Mouse (Mus musculus): Measurements from ENCODE around the gene Dlec1.

The Dlec1 gene

DNA sequence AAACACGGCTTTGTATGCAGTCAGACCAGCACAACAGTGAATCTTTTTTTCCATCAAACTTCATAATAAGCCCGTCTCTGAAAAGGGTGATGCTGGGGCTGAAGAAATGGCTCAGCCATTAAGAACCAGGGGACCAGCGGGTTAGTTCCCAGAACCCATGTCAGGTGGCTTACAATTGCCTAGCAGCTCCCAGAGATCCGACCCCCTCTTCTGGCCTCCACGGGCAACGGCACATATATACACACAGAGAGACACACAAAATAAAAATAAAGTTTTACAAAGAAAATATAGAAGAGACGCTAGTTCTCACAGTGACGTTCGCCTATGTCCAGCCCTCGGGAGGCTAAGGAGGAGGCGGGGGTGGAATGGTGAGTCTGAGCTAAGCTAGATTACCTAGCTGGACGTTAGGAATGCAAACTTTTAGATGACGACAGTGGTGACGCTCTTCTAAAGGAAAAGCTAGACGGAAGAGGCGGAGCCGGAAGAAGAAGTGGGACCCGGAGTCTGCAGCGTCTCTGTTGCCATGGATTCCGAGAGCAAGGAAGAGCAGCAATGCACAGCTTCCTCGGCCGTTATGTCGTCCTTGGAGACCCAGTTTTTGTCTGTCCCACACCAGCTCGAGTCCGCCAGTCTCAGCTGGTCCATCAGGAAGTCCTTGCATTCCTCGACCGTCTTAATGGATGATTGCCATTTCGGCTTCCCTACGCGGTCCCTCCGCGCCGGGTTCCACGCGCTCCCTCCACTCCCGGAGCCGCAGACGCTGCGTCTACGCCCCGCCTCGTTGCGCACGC, at the start of gene Dlec1:
Gene Dlec1, plus strand, starts transcription at position 487 of the 791 bp plus-strand sequence.
- DNase-seq = peak; percentile 46 to 63

GRCm38 (mm10) chr9:119053964-119054576, 48.2 kb upstream of the Dlec1 start:
- no peak for DNase-seq

DNA sequence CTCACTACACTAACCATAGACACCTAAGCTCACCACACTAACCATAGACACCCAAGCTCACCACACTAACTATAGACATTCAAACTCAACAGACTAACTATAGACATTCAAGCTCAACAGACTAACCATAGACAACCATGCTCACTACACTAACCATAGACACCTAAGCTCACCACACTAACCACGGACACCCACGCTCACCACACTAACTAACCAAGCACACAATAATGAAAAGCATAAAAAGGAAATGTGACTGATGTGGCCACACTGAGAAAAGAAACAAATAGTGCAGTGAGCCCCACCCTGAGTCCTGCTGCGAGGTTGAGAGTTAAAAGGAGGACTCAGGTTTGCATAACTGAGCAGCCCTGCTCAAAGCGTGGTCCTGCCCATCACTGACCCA, 46.9 kb upstream of the Dlec1 start:
- DNase-seq = no peak

DNA sequence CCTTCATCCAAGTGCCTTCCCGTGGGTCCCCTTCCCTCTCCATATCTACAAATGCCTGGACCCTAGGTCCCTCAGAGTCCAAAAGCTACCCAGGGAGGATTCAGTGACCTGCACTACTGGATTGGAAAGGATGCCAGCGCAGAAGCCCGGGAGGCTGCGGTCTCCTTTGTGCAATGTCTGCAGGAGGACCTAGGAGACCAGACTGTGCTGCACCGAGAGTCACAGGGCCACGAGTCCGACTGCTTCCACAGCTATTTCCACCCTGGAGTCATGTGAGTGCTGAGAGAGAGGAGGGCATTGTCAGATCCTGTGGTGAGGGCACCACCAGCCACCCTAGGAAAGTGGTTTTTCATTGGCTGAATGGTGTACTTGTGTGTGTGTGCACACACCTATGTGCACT, 44.0 kb upstream of the Dlec1 start:
- DNase-seq = no peak

DNA sequence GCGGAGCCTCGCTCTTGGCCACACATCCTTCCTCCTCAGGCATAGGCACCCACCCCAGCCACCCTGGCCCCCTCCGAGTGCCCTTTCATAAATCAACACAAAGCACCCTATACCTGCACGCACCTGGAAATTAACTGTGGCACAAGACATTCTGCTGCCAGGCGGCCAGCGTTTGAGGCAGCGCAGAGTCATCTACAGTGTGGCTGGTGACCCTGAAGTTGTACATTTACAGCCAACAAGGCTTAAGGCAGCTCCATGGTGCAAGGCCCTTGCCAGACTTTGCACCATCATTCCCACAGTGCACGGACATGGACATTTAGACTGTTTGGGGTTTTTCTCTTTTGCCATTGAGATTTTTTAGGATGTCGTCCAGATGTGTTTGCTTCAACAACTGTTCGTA, 41.6 kb upstream of the Dlec1 start:
- no peak for DNase-seq

- no peak for DNase-seq
These were observed 39.1 kb upstream of the Dlec1 start for GRCm38 (mm10) chr9:119063036-119063644.

DNA sequence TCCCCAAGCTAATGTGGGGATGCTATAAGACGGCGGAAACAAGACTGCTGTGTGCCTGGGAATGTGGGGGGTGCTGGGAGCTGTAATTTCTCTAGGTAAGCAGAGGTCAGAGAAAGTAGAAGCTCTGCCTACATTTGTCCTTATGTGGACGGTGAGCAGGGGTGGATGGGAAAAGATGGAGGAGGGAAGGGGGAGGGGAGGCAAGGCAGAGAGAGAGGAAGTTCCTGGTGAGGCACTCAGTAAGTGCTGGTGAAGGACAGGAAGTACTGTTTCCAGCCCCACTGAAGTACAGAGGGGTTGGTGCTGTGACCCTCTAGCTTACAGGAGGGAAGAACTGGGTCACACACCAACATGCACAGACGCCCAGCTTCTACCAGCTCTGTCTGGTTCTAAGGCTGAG, 38.0 kb upstream of the Dlec1 start:
- DNase-seq = no peak

DNA sequence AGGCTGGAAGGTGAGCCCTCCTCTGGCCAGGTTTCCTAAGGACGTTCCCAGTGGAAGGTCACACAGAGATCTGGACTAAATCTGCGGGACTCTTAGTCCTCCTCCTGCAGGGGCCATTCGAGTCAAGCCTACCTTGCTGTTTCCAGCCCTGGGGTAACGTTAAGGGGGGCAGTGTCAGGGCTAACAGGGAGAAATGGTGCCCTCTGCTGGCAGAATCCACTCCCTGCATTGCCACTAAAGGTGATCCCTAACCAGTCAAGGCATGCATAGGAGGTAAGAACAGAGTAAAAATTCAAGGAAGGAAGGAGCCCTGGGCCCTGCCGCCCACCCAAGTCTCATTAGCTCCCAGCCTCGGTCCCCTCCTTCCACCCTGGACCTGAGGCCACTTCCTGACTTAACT, 34.7 kb upstream of the Dlec1 start:
- DNase-seq = peak; percentile 38 to 42

DNA sequence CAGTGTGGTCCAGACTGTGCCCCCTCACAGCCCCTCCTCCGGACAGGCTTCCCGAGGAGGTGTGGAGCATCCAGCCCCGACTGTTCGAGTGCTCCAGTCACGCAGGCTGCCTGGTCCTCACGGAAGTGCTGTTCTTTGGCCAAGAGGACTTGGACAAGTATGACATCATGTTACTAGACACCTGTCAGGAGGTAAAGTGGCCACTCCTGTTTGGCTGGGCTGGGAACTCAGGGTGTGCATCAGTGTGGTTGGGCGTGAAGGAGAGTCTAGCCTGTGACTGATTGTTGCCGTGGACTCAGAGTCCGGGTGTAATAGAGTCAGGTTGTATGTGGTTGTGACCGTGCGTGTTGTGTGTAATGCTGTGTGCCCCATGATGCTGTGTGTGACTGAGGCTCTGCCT, 34.0 kb upstream of the Dlec1 start:
- DNase-seq = no peak

GRCm38 (mm10) chr9:119070173-119070825, 32.0 kb upstream of the Dlec1 start:
- no peak for DNase-seq

- DNase-seq = no peak
These were observed 30.5 kb upstream of the Dlec1 start for GRCm38 (mm10) chr9:119071786-119072185.

- DNase-seq = no peak
These were observed 28.9 kb upstream of the Dlec1 start for GRCm38 (mm10) chr9:119073184-119073895.

GRCm38 (mm10) chr9:119075685-119076084, 26.6 kb upstream of the Dlec1 start:
- no peak for DNase-seq

DNA sequence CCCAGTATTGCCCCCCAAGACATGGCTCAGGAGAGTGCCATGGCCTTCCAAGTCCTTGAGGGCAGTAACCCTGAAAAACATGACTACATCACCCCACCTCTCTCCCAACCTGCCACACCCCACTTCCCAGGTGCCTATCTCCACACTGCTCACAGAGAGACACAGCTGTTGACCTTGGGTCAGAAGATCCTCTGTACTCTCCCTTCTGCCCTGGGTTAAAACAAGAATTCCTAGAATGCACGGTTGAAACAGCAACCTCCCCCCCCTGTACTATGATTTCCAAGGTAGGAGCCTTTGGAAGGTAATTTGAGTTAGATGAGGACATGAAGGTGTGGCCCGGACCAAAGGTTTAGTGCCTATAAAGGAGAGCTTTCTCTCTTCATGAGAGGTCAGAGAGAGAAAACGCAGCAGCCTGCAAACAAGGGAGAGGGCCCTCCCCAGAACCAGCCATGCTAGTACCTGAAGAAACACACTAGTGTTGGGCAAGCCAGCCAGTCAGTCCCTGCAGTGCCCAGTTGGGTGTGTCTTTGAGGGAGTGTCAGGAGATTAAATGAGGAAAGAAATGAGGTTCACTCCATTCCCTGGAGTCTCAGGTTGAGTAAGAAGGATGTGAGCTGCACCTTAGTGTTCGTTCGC, 22.1 kb upstream of the Dlec1 start:
- DNase-seq = no peak

DNA sequence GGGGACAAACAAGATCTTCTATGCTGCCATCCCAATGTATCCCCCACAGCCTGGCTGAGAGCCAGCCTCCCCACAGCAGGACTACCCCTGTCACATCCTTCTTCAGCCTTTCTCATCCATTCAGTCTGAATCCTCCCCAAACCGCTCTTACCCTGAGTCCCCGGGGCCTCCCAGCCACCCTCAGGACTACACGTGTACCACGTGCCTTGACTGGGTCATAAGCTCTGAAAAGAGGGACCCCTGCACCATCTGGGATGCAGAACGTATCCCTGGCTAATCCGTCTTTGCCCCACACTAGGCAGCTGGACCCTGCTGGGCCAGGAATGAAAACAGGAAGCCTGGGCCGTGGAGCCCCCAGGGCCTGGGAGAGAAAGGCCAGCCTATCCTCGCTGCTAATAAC, 20.2 kb upstream of the Dlec1 start:
- DNase-seq = no peak

DNA sequence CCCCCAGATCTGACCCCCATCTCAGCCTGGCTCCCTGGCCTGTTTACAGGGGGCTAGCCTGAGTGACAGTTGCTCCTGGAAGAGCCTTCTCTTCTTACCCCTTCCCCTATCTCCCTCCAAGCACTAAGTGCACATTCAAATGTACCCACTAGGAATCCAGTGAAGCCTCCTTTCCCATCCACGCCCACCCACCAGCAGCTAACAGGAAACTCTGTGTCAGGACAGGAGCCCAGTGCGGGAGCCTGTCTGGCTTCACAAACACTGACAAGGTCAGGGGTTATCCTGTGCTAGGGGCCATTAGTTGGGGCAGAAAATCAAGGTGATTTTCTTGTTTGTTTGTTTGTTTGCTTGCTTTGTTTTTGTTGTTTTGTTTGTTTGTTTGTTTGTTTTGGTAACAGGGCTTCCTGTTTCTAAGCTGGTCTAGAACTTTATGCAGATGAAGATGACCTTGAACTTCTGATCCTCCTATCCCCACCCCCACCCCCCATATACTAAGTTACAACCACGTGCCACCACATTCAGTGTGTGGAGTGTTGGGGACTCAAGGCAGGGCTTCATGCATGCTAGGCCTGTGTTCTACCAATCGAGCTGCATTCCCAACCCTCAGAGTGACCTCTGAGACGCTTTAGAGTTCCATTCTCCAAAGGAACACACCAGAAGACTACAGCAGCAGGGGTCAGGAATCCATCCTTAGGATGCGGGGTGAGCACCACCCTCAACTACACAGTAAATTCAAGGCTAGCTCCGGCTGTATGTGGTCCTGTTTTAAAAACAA, 19.4 kb upstream of the Dlec1 start:
- no peak for DNase-seq

- DNase-seq = no peak
These were observed 18.3 kb upstream of the Dlec1 start for GRCm38 (mm10) chr9:119083966-119084365.

DNA sequence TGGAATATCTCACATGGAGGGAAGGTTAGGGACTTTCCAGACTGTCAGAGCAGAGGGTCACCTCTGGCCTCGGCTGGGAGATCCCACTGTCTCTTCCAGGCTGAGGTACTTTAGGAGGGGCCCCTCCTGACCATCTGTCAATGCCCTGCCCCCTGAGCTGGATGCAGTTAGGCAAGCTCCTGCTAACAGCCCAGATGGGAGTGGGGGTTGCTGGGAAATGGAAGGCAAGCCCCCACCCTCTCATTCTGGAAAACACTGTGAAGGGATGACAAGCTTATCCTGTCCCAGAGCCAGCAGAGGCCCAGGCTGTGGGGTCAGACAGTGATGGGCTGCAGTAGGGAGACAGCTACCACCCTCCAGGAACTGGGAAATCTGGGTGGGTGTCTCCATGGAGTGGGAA, 15.8 kb upstream of the Dlec1 start:
- DNase-seq = no peak

DNA sequence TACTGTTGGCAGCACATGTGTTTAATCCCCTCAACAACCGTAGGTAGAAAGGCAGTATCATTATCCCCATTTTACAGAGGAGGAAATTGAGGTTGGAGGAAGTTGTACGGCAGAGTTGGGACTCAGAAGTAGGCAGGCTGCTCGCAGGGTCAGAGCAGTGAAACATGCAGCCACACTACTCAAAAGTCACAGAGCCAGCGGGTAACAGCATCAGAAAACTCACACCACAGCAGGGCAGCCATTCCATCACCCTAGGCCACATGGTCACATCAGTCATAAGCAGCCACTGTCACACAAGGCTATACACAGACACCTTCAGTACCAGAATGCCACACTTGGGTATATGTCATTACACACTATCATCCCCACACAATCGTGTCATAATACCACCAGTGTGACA, 15.0 kb upstream of the Dlec1 start:
- DNase-seq = no peak

DNA sequence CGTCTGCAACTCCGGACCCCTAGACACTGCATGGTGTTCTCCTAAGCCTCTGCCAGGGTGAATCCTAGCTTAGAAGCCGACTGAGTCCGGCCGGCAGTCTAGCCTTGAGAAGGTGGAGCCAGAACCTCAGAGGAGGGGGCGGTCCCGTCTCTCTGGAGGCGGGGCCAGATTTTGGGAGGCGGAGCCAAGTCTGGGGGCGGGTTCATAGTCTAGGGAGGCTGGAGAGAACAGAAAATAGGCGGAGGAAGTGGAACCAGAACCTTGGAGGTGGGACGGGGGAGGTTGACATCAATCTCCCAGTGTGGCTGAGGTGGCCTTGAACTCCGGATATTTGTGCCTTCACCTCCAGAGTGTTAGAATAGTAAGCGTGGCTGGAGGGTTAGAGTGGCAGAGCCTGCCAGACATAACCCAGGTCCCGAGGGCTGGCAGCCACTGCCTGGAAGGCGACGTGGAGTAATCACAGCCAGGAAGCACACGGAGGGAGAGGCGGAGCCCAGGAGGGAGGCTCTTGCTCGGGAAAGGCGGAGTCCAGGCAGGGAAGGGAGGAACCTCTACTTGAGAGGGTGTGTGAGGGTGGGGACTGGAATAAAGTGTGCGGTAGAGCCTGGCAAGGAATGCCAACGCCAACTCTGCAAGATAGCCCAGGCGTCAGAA, 14.0 kb upstream of the Dlec1 start:
- DNase-seq = peak; percentile 32 to 38

DNA sequence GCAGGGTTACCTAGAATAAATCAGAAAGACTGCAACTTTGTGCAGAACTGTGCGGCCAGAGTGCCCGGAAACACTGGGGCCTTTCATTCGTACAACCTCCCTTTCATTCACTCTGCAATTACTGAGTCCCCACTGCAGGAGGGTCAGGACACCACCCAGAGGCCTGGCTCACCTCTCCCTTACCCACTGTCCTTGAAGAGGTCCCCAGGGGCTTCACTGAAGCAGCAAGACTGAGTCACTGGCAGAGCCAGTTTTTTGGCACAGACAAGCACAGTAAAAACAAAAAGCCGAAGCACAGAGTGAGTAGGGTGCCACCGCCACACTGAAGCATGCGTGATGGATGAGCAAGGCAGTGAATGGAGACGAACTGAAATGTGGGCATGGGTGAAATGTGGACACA, 12.8 kb upstream of the Dlec1 start:
- DNase-seq = no peak
